Mouse (Mus musculus) frontal cortex, postnatal 36 days (tissue): ENCODE measurements around the gene Sik3.

Experiments used
- DNase-seq, 2 experiments: peaks; one replicate each; pipeline ENCODE4 v3.0.0; 2022; ENCODE audit warnings: low spot score in 2 of 2

Gene Sik3

GRCm38 (mm10) chr9:46189381-46189780 lies 176.8 kb downstream of the Sik3 start:
- DNase-seq: no peak

- no peak for DNase-seq
Measured at GRCm38 (mm10) chr9:46191234-46191633, 178.6 kb downstream of the Sik3 start.

- peak in 1 of 2 experiments; percentile 18 for DNase-seq
Measured at GRCm38 (mm10) chr9:46191644-46192043, 179.0 kb downstream of the Sik3 start.

- no peak for DNase-seq
Measured at GRCm38 (mm10) chr9:46192642-46193041, 180.0 kb downstream of the Sik3 start.

DNA sequence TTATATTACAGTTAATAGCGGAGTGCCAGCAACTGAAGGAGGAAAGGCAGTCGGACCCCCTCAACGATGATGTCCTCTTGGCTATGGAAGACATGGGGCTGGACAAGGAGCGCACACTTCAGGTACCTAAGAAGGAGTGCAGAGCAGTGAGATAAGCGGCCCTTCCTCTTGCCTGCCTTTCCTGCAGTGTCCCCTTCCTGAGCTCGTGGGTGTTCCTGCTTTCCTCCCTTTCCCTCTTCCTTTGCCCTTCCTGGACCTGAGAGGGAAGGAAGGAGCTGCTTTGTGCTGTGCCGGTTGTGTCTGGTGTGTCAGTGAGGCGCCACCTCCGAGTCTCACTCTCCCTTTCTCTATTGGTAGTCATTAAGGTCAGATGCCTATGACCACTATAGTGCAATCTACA lies 182.2 kb downstream of the Sik3 start:
- no peak for DNase-seq

DNA sequence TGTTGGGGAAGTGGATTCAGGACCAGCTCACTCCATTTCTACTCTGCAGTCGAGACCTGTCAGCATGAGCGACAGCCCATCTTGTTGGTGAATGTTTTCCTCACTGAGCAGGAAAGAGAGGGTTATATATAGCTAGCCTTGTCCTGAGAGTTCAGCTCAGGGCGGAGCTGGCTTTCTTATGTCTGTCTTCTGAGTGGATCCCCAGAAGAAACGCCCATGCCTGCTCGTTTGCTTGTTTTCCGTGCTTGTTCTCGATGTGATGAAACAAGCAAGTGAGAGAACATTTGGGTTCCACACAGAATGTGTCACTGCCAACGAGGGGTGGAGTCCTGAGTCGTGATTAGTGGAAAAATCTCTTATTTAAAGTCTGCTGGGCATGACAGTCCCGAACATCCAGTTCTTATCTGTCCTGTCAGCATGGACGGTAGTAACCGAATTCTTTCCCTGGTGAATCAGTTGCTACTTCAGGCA lies 184.1 kb downstream of the Sik3 start:
- no peak for DNase-seq

DNA sequence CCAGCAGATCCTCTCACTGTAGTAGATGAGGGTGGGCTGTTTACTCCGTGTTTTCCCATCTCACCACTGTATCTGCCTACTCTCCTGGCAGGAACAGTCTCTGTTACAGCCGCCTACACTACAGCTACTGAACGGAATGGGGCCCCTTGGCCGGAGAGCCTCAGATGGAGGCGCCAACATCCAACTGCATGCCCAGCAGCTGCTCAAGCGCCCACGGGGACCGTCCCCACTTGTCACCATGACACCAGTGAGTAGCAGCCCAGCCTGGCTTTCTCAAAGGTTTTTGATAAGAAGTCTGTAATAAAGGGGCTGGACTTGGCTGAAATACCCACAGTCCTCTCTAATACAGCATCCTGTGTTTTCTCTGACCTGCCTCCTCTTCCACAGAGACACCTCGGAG lies 185.8 kb downstream of the Sik3 start:
- peak; percentile 46 to 48 for DNase-seq

DNA sequence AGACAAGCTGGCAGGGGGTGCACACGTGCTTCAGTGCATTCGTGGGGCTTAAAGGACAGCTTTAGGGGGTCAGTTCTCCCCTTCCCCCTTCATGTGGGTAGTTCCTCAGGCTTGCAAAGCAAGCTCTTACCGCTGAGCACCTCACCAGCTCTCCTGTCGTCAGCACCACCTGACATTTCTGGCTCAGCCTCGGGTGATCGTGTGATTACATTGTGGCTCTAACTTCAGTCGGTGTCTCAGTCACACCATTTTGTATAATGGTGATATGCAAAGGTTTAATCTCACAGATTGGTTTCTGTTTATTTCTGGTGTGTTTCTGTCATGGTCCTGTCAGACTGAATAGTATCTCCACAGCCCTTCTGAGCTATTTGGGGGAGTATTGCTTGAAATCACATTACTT lies 186.3 kb downstream of the Sik3 start:
- DNase-seq: no peak

DNA sequence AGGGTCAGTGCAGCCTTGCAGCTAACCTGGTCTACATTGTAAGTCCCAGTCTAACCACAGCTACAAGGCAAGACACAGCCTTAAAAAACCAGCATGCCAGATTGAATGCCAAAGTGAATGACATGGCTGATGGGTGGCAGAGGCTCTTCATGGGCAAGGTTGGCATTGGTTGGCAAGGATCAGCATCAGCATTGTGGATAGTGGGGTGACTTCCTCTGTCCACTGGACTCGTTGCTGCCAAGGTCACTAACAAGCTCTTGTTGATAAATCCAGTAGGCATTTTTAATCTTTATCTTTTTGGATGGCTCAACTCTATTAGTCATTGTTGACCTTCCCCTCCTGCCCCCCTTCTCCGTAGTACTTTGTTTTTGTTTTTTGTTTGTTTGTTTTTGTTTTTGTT lies 187.0 kb downstream of the Sik3 start:
- DNase-seq: no peak

GRCm38 (mm10) chr9:46206834-46207500 lies 194.3 kb downstream of the Sik3 start:
- DNase-seq: no peak

DNA sequence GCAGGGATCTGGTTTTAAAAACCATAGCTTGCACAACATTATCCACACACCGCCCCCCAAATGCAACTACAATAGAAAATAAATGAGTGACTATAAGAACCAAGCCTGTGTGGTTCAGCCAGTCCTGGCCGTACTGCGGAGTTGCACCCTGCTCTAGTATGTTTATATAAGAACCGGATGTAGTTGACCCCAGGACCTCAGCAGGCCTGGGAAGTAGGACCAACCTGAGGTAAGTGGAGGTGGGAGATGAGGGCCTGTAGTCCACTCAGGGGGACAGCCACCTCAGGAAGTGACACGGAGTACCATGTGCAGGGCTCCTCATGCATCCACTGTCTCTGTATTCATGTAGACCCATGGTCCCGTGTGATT lies 194.9 kb downstream of the Sik3 start:
- no peak for DNase-seq

- no peak for DNase-seq
Measured at GRCm38 (mm10) chr9:46208401-46208974, 195.9 kb downstream of the Sik3 start.

DNA sequence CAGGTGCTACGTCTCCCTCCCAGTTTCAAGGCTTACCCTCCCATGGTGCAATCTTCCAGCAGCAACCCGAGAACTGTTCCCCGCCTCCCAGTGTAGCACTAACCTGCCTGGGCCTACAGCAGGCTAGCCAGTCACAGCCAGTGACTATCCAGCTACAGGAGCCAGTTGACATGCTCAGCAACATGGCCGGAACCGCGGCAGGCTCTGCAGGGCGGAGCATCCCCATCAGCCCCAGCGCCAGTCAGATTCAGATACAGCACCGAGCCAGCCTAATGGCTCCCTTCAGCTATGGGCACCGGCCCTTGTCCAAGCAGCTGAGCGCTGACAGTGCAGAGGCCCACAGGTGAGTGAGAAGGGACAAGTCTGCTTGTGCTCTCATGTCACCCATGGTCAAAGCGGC lies 197.9 kb downstream of the Sik3 start:
- DNase-seq: no peak

- DNase-seq: no peak
Measured at GRCm38 (mm10) chr9:46214276-46214675, 201.7 kb downstream of the Sik3 start.

- no peak for DNase-seq
Measured at GRCm38 (mm10) chr9:46214946-46215337, 202.3 kb downstream of the Sik3 start.

- peak; percentile 27 to 30 for DNase-seq
Measured at GRCm38 (mm10) chr9:46215338-46216322, 203.0 kb downstream of the Sik3 start.

GRCm38 (mm10) chr9:46216744-46217470 lies 204.3 kb downstream of the Sik3 start:
- no peak for DNase-seq

GRCm38 (mm10) chr9:46218176-46218575 lies 205.6 kb downstream of the Sik3 start:
- no peak for DNase-seq

DNA sequence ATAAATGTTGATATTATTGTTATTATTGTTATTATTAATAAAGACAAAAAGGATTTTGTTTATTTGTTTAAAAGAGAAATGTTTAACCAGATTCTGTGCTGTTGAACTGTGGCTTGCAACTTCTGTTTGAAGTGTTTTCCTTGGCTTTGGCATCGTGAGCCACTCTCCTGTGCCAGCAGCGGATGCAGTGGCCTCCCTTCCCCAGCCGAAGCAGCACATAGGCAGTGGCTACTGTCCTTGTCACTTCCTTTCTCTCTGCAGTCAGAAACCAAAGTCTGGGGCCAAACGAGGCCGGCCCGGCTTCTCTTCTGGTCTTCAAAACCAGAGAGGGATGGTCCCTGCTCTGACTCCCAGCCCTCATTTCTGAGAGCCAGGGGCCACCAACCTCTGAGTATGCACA lies 210.5 kb downstream of the Sik3 start:
- DNase-seq: no peak

DNA sequence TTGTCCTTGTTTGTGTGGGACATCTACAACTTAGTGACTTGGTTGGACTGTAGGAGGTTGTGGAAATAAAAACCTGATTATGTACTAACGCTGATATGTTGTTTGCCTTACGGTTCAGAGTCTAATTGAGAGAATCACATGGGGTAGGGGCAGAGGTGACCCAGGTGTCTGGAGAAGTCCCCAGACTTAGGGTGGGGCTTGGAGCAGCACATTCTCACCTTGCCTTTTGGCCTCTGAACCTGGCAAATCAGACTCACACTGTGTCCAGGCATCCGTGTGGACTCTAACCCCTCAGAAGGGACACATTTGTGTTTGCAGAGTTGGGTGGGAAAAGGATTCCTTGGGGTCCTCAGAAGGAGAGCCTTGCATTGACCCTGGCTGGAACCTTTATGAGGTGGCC lies 211.5 kb downstream of the Sik3 start:
- DNase-seq: no peak

GRCm38 (mm10) chr9:46224945-46225660 lies 212.5 kb downstream of the Sik3 start:
- DNase-seq: no peak
